ENCODE assay signal across 35 mouse cellular contexts in genomic region chr1:161452250-161452649, GRCm38 (mm10). TPM values are rescaled to one million over a fixed set of nuclear protein-coding genes. Genes with fewer than 3 reads are reported as not detected.
DNase-seq lines count a peak whose midpoint lies in the region; ATAC-seq and TF ChIP-seq lines count a peak whose summit lies in the region.
"Had no signal": no experiment of that assay in that cellular context is flagged by ENCODE, and none has a peak within 500 bp of the region (broad histone marks: within the 10 kb centered on the region; RNA-seq: fewer than 3 reads in every experiment).

No protein-coding gene starts in this region.

- no peak for TF ChIP-seq CTCF in lung, adult 2 months (IDR thresholded peaks at IDR 0.05; ENCODE audit: insufficient read depth, low read length)

- no peak overlapping the region for H3K4me3 ChIP-seq in lung, embryonic 15.5 days
- H3K4me3 ChIP-seq in lung, adult 2 months (replicated peaks; ENCODE audit: extremely low read depth, low read depth, low read length) = no peak overlapping the region
- H3K4me3 ChIP-seq: embryonic facial prominence, embryonic 10.5 days; embryonic facial prominence, embryonic 13.5 days; erythroblast, embryonic 14.5 days; forebrain, embryonic 12.5 days; forebrain, embryonic 15.5 days; gastrocnemius, adult 2 months; hindbrain, embryonic 13.5 days had no signal

- no peaks in the 10 kb centered on the region for H3K9me3 ChIP-seq in lung, embryonic 15.5 days
- H3K9me3 ChIP-seq: embryonic facial prominence, embryonic 10.5 days; embryonic facial prominence, embryonic 13.5 days; forebrain, embryonic 15.5 days; hindbrain, embryonic 13.5 days had no signal

- DNase-seq in left cerebral cortex, adult 11 months (ENCODE audit: low spot score) = peak; percentile 2
- DNase-seq in left cerebral cortex, postnatal 14 days (ENCODE audit: low spot score in 2 of 2) = no peak
- no peak for DNase-seq in lung, adult 2 months
- peak; percentile 26 for DNase-seq in brain, adult 2 months (ENCODE audit: low read depth, low spot score)
- no peak for DNase-seq in layer of hippocampus, adult 11-12 months (ENCODE audit: low spot score)
- DNase-seq: adrenal gland, adult 2 months; adrenal gland, postnatal 14 days; cerebellum, adult 11-12 months; cerebellum, adult 8-10 months; cerebellum, postnatal 10 days; cerebellum, postnatal 36 days; embryo, embryonic 11 days; gastrocnemius, adult 2 months; gastrocnemius, postnatal 14 days had no signal

- ATAC-seq in lung, embryonic 15.5 days (ENCODE audit: borderline replicate concordance, extremely low read depth, low FRiP score, low TSS enrichment) = no peak
- ATAC-seq: CD4-positive, CD25-positive, alpha-beta regulatory T cell, adult 4 months; forebrain, embryonic 15.5 days; hindbrain, postnatal 0 days had no signal

- 84% methylated on average over 1 of the region's 1 CpGs for WGBS in lung, embryonic 15.5 days
- WGBS in lung, adult 2 months = 92% methylated on average over 1 of the region's 1 CpGs

- no peak overlapping the region for H3K4me2 ChIP-seq in lung, embryonic 15.5 days
- H3K4me2 ChIP-seq: embryonic facial prominence, embryonic 13.5 days; forebrain, embryonic 12.5 days; forebrain, embryonic 15.5 days; heart, embryonic 11.5 days; hindbrain, embryonic 13.5 days had no signal

- TF ChIP-seq POLR2A in lung, adult 2 months (IDR thresholded peaks at IDR 0.05; ENCODE audit: borderline replicate concordance, extremely low read depth, low read depth, low read length) = no peak

- peaks cover 8% of the 10 kb centered on the region for H3K4me1 ChIP-seq in lung, embryonic 15.5 days
- H3K4me1 ChIP-seq in lung, adult 2 months (ENCODE audit: control insufficient read depth, insufficient read depth, low read length) = no peaks in the 10 kb centered on the region
- H3K4me1 ChIP-seq: embryonic facial prominence, embryonic 10.5 days; embryonic facial prominence, embryonic 13.5 days; forebrain, embryonic 12.5 days; forebrain, embryonic 15.5 days; hindbrain, embryonic 13.5 days had no signal

- peak overlapping the region; percentile 65 for H3K27ac ChIP-seq in lung, embryonic 15.5 days
- H3K27ac ChIP-seq: embryonic facial prominence, embryonic 10.5 days; embryonic facial prominence, embryonic 13.5 days; forebrain, embryonic 12.5 days; forebrain, embryonic 15.5 days; gastrocnemius, adult 2 months; hindbrain, embryonic 13.5 days; hindbrain, postnatal 0 days had no signal

- H3K27me3 ChIP-seq in lung, embryonic 15.5 days = no peaks in the 10 kb centered on the region
- H3K27me3 ChIP-seq: embryonic facial prominence, embryonic 13.5 days; forebrain, embryonic 12.5 days; forebrain, embryonic 15.5 days; hindbrain, embryonic 13.5 days had no signal

- intact Hi-C loops in left cerebral cortex, postnatal 14 days (cut with DNase I) = no loop called here

- no peak overlapping the region for H3K9ac ChIP-seq in lung, embryonic 15.5 days
- H3K9ac ChIP-seq: embryonic facial prominence, embryonic 13.5 days; forebrain, embryonic 12.5 days; forebrain, embryonic 15.5 days; hindbrain, embryonic 13.5 days had no signal

- H3K36me3 ChIP-seq in lung, embryonic 15.5 days = no peaks in the 10 kb centered on the region
- H3K36me3 ChIP-seq: embryonic facial prominence, embryonic 10.5 days; embryonic facial prominence, embryonic 13.5 days; forebrain, embryonic 12.5 days; forebrain, embryonic 15.5 days; hindbrain, embryonic 13.5 days had no signal

RNA-seq across cellular contexts. Expression of gene Tnfsf18, which starts 42.2 kb away (rescaled TPM):
- total RNA-seq in left cerebral cortex, postnatal 14 days (2021) = not detected
- 0.09 TPM in 1 of 2 replicates, not detected in the other for polyA plus RNA-seq in lung, embryonic 15.5 days (2015; fragmentation: Nextera tagmentation; extraction: Ambion mirVana)
- polyA plus RNA-seq in lung, adult 2 months (2012; rRNA removed) = not detected in 2 replicates
- total RNA-seq: adrenal gland, adult 2 months; adrenal gland, postnatal 14 days; adrenal gland, postnatal 4 days; gastrocnemius, adult 2 months; gastrocnemius, postnatal 4 days; hematopoietic stem cell, adult 5-6 weeks; MEL had no signal
- polyA plus RNA-seq: adrenal gland, adult 2 months; CD4-positive, CD25-positive, alpha-beta regulatory T cell, adult 4 months; cortical plate, adult 2 months; embryonic facial prominence, embryonic 10.5 days; embryonic facial prominence, embryonic 13.5 days; erythroblast, embryonic 14.5 days; forebrain, embryonic 12.5 days; forebrain, embryonic 15.5 days; heart, postnatal 0 days; hindbrain, embryonic 13.5 days; hindbrain, postnatal 0 days had no signal

RNA-seq across cellular contexts. Expression of gene Tnfsf4, which starts 57.0 kb away (rescaled TPM):
- total RNA-seq in left cerebral cortex, postnatal 14 days (2021) = not detected
- not detected in 2 replicates for polyA plus RNA-seq in lung, embryonic 15.5 days (2015; fragmentation: Nextera tagmentation; extraction: Ambion mirVana)
- not detected in 2 replicates for polyA plus RNA-seq in lung, adult 2 months (2012; rRNA removed)
- total RNA-seq: adrenal gland, adult 2 months; adrenal gland, postnatal 14 days; adrenal gland, postnatal 4 days; gastrocnemius, adult 2 months; gastrocnemius, postnatal 14 days; gastrocnemius, postnatal 4 days; heart, adult 8-10 months; heart, postnatal 25 days; hindbrain, postnatal 0 days; MEL had no signal
- polyA plus RNA-seq: adrenal gland, adult 2 months; brain, embryonic 14.5 days; C2C12; cortical plate, adult 2 months; embryonic facial prominence, embryonic 10.5 days; embryonic facial prominence, embryonic 13.5 days; erythroblast, embryonic 14.5 days; forebrain, embryonic 12.5 days; forebrain, embryonic 15.5 days; heart, embryonic 11.5 days; heart, embryonic 14.5 days; hindbrain, embryonic 13.5 days; hindbrain, postnatal 0 days had no signal

Comparison
In these comparisons a context has a peak if more than half of its experiments do, and no peak if none do; other contexts are left out.
1. DNase-seq: peak in left cerebral cortex, adult 11 months (single experiment) and brain, adult 2 months (single experiment); none in left cerebral cortex, postnatal 14 days (0 of 2), lung, adult 2 months (single experiment) and layer of hippocampus, adult 11-12 months (single experiment).